Mouse (Mus musculus) CH12.LX (cell line): ENCODE data around the gene Mmab. TPM values are rescaled to one million over a fixed set of nuclear protein-coding genes. Genes with fewer than 3 reads are reported as not detected.

Source experiments
- DNase-seq: peaks from one replicate; pipeline ENCODE4 v3.0.0-alpha.2; 2013; ENCODE audit errors: extremely low read depth
- H3K27ac ChIP-seq: 2 replicates; pipeline ENCODE4 v1.5.1; 2012; ENCODE audit warnings: low read depth, mild to moderate bottlenecking, control low read depth, moderate library complexity; ENCODE audit not compliant: insufficient read depth
- H3K27me3 ChIP-seq: replicated peaks from 2 replicates; pipeline ENCODE3; 2012; ENCODE audit warnings: inconsistent platforms
- H3K36me3 ChIP-seq, 2 experiments: replicated peaks in 1 of 2; 2 replicates each; pipeline versions ENCODE3 to v1.6.1; 2012; ENCODE audit warnings: inconsistent platforms in 1 of 2, low read length in 1 of 2, mild to moderate bottlenecking in 1 of 2, mixed read lengths in 1 of 2, moderate library complexity in 1 of 2; ENCODE audit not compliant: control insufficient read depth in 1 of 2, insufficient read depth in 1 of 2
- H3K4me1 ChIP-seq, 2 experiments: 2 replicates each; pipeline ENCODE4 v1.6.1; 2012; ENCODE audit warnings: inconsistent platforms in 1 of 2, moderate library complexity in 1 of 2; ENCODE audit not compliant: insufficient read depth in 2 of 2, control insufficient read depth in 1 of 2
- H3K4me2 ChIP-seq: 2 replicates; pipeline ENCODE4 v1.6.1; 2012; ENCODE audit warnings: low read depth, mild to moderate bottlenecking, control low read depth; ENCODE audit not compliant: poor library complexity, insufficient read depth, severe bottlenecking
- H3K4me3 ChIP-seq, 3 experiments: fragments of 150-350 bp in 1 of 3; sonication (generic) in 1 of 3; replicated peaks in 1 of 3; 2 replicates each; pipeline versions ENCODE3 to v1.5.1; 2011 to 2012; ENCODE audit warnings: low read depth in 2 of 3, low read length in 2 of 3, mild to moderate bottlenecking in 2 of 3, moderate library complexity in 2 of 3, control low read depth in 1 of 3, improper control_type of control experiment in 1 of 3, inconsistent platforms in 1 of 3, mixed read lengths in 1 of 3; ENCODE audit not compliant: poor library complexity in 1 of 3
- H3K79me2 ChIP-seq: replicated peaks from 2 replicates; pipeline ENCODE4 v1.6.1; 2012; ENCODE audit warnings: mild to moderate bottlenecking, moderate library complexity; ENCODE audit not compliant: control insufficient read depth, poor library complexity, insufficient read depth, severe bottlenecking; ENCODE audit errors: extremely low read depth
- H3K9ac ChIP-seq: 2 replicates; pipeline ENCODE4 v1.6.1; 2012; ENCODE audit warnings: low read depth, mild to moderate bottlenecking, control low read depth, moderate library complexity; ENCODE audit not compliant: insufficient read depth
- H3K9me3 ChIP-seq: replicated peaks from 2 replicates; pipeline ENCODE3; 2012; ENCODE audit warnings: low read length, inconsistent platforms, mixed read lengths
- BHLHE40 ChIP-seq: IDR thresholded peaks from 2 replicates; pipeline ENCODE4 v1.6.1; 2011; ENCODE audit warnings: mild to moderate bottlenecking, low read depth, low read length, improper control_type of control experiment
- CHD2 ChIP-seq: IDR thresholded peaks from 2 replicates; pipeline ENCODE4 v1.6.1; 2011; ENCODE audit warnings: low read length, improper control_type of control experiment
- CTCF ChIP-seq, 2 experiments: IDR thresholded peaks in 1 of 2; conservative IDR thresholded peaks in 1 of 2; 2 replicates each; pipeline ENCODE4 v1.5.1; 2011 to 2012; ENCODE audit warnings: low read depth in 2 of 2, low read length in 2 of 2, improper control_type of control experiment in 1 of 2, inconsistent platforms in 1 of 2, mild to moderate bottlenecking in 1 of 2, moderate library complexity in 1 of 2
- E2F4 ChIP-seq: IDR thresholded peaks from 2 replicates; pipeline ENCODE4 v1.6.1; 2011; ENCODE audit warnings: low read depth, low read length, improper control_type of control experiment; ENCODE audit not compliant: insufficient replicate concordance
- ELF1 ChIP-seq: IDR thresholded peaks from 2 replicates; pipeline ENCODE4 v1.6.1; 2014; ENCODE audit warnings: low read depth, mild to moderate bottlenecking, inconsistent platforms, low read length, improper control_type of control experiment
- GABPA ChIP-seq: IDR thresholded peaks from 2 replicates; pipeline ENCODE4 v1.6.1; 2012; ENCODE audit warnings: low read depth, low read length, improper control_type of control experiment, inconsistent platforms; ENCODE audit not compliant: insufficient replicate concordance
- IRF4 ChIP-seq: IDR thresholded peaks from 2 replicates; pipeline ENCODE4 v1.6.1; 2014; ENCODE audit warnings: low read depth, mild to moderate bottlenecking, inconsistent platforms, low read length, improper control_type of control experiment
- JUND ChIP-seq: conservative IDR thresholded peaks from 2 replicates; pipeline ENCODE4 v1.6.1; 2011; ENCODE audit warnings: low read depth, low read length, improper control_type of control experiment
- KAT2A ChIP-seq: IDR thresholded peaks from 2 replicates; pipeline ENCODE4 v1.6.1; 2012; ENCODE audit warnings: low read length, improper control_type of control experiment, inconsistent platforms; ENCODE audit not compliant: insufficient replicate concordance
- MAFK ChIP-seq: IDR thresholded peaks from 2 replicates; pipeline ENCODE4 v1.6.1; 2011; ENCODE audit warnings: low read length, improper control_type of control experiment; ENCODE audit not compliant: insufficient replicate concordance
- MAZ ChIP-seq: IDR thresholded peaks from 2 replicates; pipeline ENCODE4 v1.6.1; 2012; ENCODE audit warnings: low read depth, mild to moderate bottlenecking, inconsistent platforms, low read length, improper control_type of control experiment, moderate library complexity
- MEF2A ChIP-seq: IDR thresholded peaks from 2 replicates; pipeline ENCODE4 v1.6.1; 2014; ENCODE audit warnings: low read depth, mild to moderate bottlenecking, inconsistent platforms, low read length, improper control_type of control experiment, borderline replicate concordance
- NRF1 ChIP-seq: IDR thresholded peaks from 2 replicates; pipeline ENCODE4 v1.6.1; 2014; ENCODE audit warnings: low read depth, mild to moderate bottlenecking, inconsistent platforms, low read length, improper control_type of control experiment, moderate library complexity
- RAD21 ChIP-seq: IDR thresholded peaks from 2 replicates; pipeline ENCODE4 v1.6.1; 2011; ENCODE audit warnings: low read depth, mild to moderate bottlenecking, low read length, improper control_type of control experiment, moderate library complexity
- SMC3 ChIP-seq: IDR thresholded peaks from 2 replicates; pipeline ENCODE4 v1.6.1; 2011; ENCODE audit warnings: low read depth, low read length, improper control_type of control experiment
- TBP ChIP-seq: conservative IDR thresholded peaks from 2 replicates; pipeline ENCODE4 v1.6.1; 2011; ENCODE audit warnings: low read depth, low read length, improper control_type of control experiment
- TCF12 ChIP-seq: IDR thresholded peaks from 2 replicates; pipeline ENCODE4 v1.6.1; 2014; ENCODE audit warnings: low read depth, mild to moderate bottlenecking, inconsistent platforms, low read length, improper control_type of control experiment
- UBTF ChIP-seq: IDR thresholded peaks from 2 replicates; pipeline ENCODE4 v1.6.1; 2012; ENCODE audit warnings: low read depth, mild to moderate bottlenecking, inconsistent platforms, low read length, improper control_type of control experiment, moderate library complexity
- ZC3H11A ChIP-seq: IDR thresholded peaks from 2 replicates; pipeline ENCODE4 v1.6.1; 2012; ENCODE audit warnings: low read depth, mild to moderate bottlenecking, inconsistent platforms, low read length, improper control_type of control experiment
- ZKSCAN1 ChIP-seq: IDR thresholded peaks from 2 replicates; pipeline ENCODE4 v1.6.1; 2012; ENCODE audit warnings: low read depth, inconsistent platforms, low read length, improper control_type of control experiment, borderline replicate concordance
- ZNF384 ChIP-seq: IDR thresholded peaks from 2 replicates; pipeline ENCODE4 v1.6.1; 2012; ENCODE audit warnings: low read depth, low read length, improper control_type of control experiment, inconsistent platforms
- dilution Hi-C: fragments of 300-500 bp; cut with MboI; formaldehyde crosslinking; loops from 2 replicates; pipeline ENCODE4 v1.14.3; 2020; ENCODE audit warnings: low sequenced_read_pairs; ENCODE audit not compliant: extremely low pct_unique_long_range_greater_than_20kb, extremely low pct_ligation_motif_present
- in situ Hi-C: fragments of 300-500 bp; cut with MboI; formaldehyde crosslinking; loops from 3 replicates; pipeline ENCODE4 v1.14.3; 2019; ENCODE audit warnings: low sequenced_read_pairs, low pct_ligation_motif_present, low pct_unique_long_range_greater_than_20kb, mixed read lengths
- polyA plus RNA-seq: library from polyadenylated mRNA; unstranded; fragments of >175 nt; gene quantifications from 2 replicates; pipeline ENCODE4 v1.2.1, GENCODE M21; 2012; ENCODE audit warnings: low read depth; ENCODE audit not compliant: insufficient read length
- total RNA-seq, 2 experiments: library from RNA; depleted of rRNA; stranded (reverse); fragments of 300-350 nt in 1 of 2; fragments of >200 nt in 1 of 2; gene quantifications; 2 replicates each; pipeline ENCODE4 v1.2.3; 2012 to 2014

Mmab gene
- total and polyA plus RNA-seq, 3 experiments: 9.3 to 14.4 (median 10.9) TPM

DNA sequence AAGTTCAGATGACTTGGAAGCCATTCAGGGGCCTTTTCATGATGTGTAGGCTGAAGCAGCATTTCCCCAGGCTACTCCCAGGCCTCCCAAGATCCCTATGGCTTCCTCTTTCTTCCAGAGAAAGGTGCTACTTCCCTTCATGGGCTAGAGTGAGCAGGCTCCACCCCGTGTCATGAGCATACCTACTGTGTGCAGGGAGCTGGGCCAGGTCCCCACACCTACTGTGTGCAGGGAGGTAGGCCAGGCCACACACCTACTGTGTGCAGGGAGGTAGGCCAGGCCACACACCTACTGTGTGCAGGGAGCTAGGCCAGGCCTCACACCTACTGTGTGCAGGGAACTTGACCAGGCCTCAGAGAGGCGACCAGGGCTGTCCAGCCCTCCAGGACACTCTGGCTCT, 20.7 kb upstream of the Mmab start:
- no peak overlapping the region for H3K4me3 ChIP-seq
- peaks cover 19% of the 10 kb centered on the region for H3K27me3 ChIP-seq
- DNase-seq: no peak
- TF ChIP-seq UBTF (no peak), GABPA (no peak), ZKSCAN1 (peak; percentile 81), JUND (no peak)
- H3K4me2 ChIP-seq: no peak overlapping the region
- no peaks in the 10 kb centered on the region for H3K79me2 ChIP-seq
- H3K27ac ChIP-seq: no peak overlapping the region
- H3K9me3 ChIP-seq: no peaks in the 10 kb centered on the region
- H3K36me3 ChIP-seq: no peaks in the 10 kb centered on the region
- in situ Hi-C loops: no loop called here
- dilution Hi-C loops: no loop called here
- no peak overlapping the region for H3K9ac ChIP-seq
- peaks cover 0 to 26% of the 10 kb centered on the region in 2 experiments; a peak in 2 of 4 replicates for H3K4me1 ChIP-seq

DNA sequence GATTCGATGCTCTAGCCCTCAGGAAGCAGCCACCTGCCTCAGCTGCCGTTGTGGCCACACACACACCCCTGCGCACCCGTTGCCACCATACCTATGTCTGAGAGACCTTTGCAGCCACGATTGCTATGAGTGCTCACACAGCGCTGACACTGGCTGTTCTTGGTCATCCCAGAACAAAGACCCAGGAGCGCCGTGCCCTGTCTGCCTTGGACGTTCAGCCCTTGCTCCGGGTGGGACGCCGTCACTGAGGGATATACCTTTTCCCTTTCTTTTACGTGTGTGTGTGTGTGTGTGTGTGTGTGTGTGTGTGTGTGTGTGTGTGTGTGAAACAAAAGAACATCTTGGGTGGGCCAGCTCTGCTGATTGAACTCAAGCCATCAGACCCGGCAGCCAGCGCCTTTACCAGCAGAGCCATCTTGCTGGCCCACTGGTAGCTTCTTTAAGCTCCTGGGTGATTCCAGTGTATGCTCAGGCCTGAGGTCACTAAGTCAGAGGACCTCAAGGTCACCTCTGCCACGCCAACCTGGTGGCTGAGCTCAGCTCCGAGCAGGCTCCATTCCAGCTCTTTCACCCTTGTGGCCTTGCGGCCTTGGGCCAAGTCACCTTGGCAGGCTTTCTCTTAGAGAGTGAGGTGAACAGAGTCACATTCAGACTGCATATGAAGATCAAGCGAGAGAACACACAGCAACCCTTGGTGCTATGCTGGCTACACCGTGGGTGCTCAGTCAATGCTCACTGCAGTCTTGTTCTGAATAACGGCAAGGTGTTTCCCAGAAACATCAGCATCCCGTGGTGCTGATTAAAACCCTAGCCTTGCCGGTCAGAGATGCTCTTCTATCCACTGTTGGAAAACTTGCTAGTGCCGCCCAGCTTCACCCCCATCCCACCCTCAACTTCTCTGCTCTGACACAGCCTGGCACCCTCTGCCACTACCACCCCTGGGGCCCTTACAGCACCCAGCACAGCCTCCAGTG, 18.5 kb upstream of the Mmab start:
- Histone ChIP-seq H3K79me2 (no peaks in the 10 kb centered on the region), H3K36me3 (peaks cover 0 to 9% of the 10 kb centered on the region in 2 experiments), H3K27ac (no peak overlapping the region), H3K27me3 (peaks cover 4% of the 10 kb centered on the region), H3K4me3 (no peak overlapping the region), H3K9ac (no peak overlapping the region), H3K4me2 (no peak overlapping the region), H3K4me1 (peaks cover 0 to 22% of the 10 kb centered on the region in 2 experiments; a peak in 2 of 4 replicates), H3K9me3 (no peaks in the 10 kb centered on the region)
- in situ Hi-C loops (no loop called here), dilution Hi-C loops (no loop called here)
- TF ChIP-seq ELF1: no peak
- TF ChIP-seq E2F4: no peak
- TF ChIP-seq NRF1: no peak
- TF ChIP-seq MEF2A: no peak
- TF ChIP-seq BHLHE40: no peak
- no peak for TF ChIP-seq ZNF384
- DNase-seq: no peak

DNA sequence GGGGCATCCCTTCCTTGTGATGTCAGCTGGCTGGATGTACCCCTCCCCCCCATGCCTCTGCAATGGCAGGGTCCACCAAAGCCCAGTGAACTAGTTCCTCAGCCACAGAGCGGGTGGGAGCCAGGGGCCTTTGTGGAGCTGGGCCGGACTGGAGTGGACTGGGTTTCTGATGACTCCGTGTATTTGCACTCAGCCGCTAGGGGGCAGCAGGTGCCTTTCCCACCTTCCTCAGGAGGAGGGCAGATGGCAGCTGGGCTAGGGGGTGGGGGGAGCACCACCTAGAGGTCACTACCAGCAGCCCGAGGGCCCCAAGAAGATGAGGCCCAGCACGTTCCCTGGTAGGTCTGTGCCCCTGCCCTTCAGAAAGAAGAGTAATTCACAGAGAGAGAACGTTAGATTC, 17.4 kb upstream of the Mmab start:
- in situ Hi-C loops (no loop called here), dilution Hi-C loops (no loop called here)
- Histone ChIP-seq H3K79me2 (no peaks in the 10 kb centered on the region), H3K36me3 (peaks cover 0 to 15% of the 10 kb centered on the region in 2 experiments), H3K9me3 (no peaks in the 10 kb centered on the region), H3K27ac (no peak overlapping the region), H3K27me3 (peaks cover 2% of the 10 kb centered on the region)
- peak; percentile 78 for DNase-seq
- peak; percentile 29; the same call in 1 of the 2 replicates for TF ChIP-seq TCF12
- peak; percentile 68 for TF ChIP-seq MAZ
- TF ChIP-seq SMC3: peak; percentile 84
- no peak for TF ChIP-seq GABPA
- TF ChIP-seq TBP: no peak
- no peak for TF ChIP-seq ZNF384
- TF ChIP-seq IRF4: peak; percentile 25; the same call in 1 of the 2 replicates
- no peak for TF ChIP-seq NRF1
- no peak for TF ChIP-seq KAT2A
- TF ChIP-seq MEF2A: no peak
- TF ChIP-seq CHD2: no peak
- peak; percentile 30 to 98; a peak in 3 of 4 replicates for TF ChIP-seq CTCF (conservative IDR thresholded peaks at IDR 0.05 in 1 of 2, IDR thresholded peaks at IDR 0.05 in 1 of 2; ENCODE audit: low read depth in 2 of 2, low read length in 2 of 2)
- TF ChIP-seq MAFK: peak; percentile 57; the same call in 1 of the 2 replicates
- peak; percentile 53; the same call in 1 of the 2 replicates for TF ChIP-seq BHLHE40
- TF ChIP-seq ZC3H11A: 0 out of 2 replicates have a peak, but pooled peaks have one; percentile 12
- no peak for TF ChIP-seq JUND
- TF ChIP-seq RAD21: peak; percentile 81
- TF ChIP-seq, all 38 proteins: peak for 9
- H3K9ac ChIP-seq: no peak overlapping the region
- H3K4me3 ChIP-seq: no peak overlapping the region
- peaks cover 0 to 22% of the 10 kb centered on the region in 2 experiments; a peak in 2 of 4 replicates for H3K4me1 ChIP-seq
- H3K4me2 ChIP-seq: no peak overlapping the region
